Mouse (Mus musculus): Measurements from ENCODE around the gene Ift52. TPM values are rescaled to one million over a fixed set of nuclear protein-coding genes. Genes with fewer than 3 reads are reported as not detected.
"Not testable (repeated sequence)": the region's sequence is repeated elsewhere in the genome, so short reads cannot be mapped to it uniquely, and the experiment has no call there.

Ift52 gene
- polyA plus RNA-seq, 1 experiment from 2014 or later, result 16.4 TPM

DNA sequence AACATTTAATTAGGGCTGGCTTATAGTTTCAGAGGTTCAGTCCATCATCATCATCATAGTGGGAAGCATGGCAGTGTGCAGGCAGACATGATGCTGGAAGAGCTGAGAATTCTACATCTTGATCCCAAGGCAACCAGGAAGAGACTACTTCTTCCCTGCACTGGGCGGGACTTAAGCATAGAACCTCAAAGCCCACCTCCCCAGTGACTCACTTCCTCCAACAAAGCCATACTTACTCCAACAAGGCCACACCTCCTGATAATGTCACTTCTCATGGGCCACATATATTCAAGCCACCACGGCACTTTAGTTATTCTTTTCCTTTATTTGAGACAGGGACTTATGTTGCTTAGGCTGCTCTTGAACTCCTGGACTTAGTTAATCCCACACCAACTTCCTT is 32.0 kb downstream of the Ift52 start:
- no peaks in the 10 kb centered on the region for H3K27me3 ChIP-seq (ENCODE audit: control insufficient read depth, insufficient read depth, low read depth, low read length)
- no peak overlapping the region for H3K27ac ChIP-seq (ENCODE audit: low read length)
- no peak for ATAC-seq (ENCODE audit: low read depth)
- 73% methylated on average over 2 of the region's 2 CpGs for WGBS (ENCODE audit: insufficient replicate concordance)
- no peak overlapping the region for H3K9ac ChIP-seq (ENCODE audit: low read depth, low read length)
- H3K4me3 ChIP-seq (ENCODE audit: low read depth, low read length), result no peak overlapping the region
- H3K36me3 ChIP-seq (ENCODE audit: control insufficient read depth, insufficient read depth), result peaks cover 15% of the 10 kb centered on the region
- H3K9me3 ChIP-seq (replicated peaks; ENCODE audit: control insufficient read depth, low read length), result no peaks in the 10 kb centered on the region
- H3K4me1 ChIP-seq (ENCODE audit: control insufficient read depth, low read depth, low read length), result peaks cover 6% of the 10 kb centered on the region
- no peak overlapping the region for H3K4me2 ChIP-seq (ENCODE audit: low read depth, low read length)

DNA sequence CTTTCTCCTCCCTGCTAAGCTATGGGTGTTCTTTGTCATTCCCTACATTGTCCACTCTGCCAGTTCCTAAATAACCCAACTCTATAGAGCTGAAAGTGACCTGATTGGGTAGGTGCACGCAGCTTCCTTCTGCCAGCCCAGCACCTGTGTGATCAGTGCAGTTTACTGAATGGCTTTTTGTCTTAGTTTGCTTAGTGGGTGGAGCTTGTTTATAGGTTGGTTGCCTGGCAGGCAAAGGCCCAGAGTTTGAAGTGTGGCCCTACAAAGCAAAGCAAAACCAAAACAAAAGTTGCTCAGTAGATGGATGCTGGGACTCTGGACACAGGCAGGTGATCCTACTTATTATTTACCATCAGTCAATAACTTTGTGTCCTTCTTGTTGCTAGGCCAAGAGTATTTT is 34.5 kb downstream of the Ift52 start:
- H3K36me3 ChIP-seq (ENCODE audit: control insufficient read depth, insufficient read depth), result peaks cover 3% of the 10 kb centered on the region; the same call in 1 of the 2 replicates
- 73% methylated on average over 1 of the region's 1 CpGs for WGBS (ENCODE audit: insufficient replicate concordance)
- H3K4me2 ChIP-seq (ENCODE audit: low read depth, low read length), result no peak overlapping the region
- no peak overlapping the region for H3K27ac ChIP-seq (ENCODE audit: low read length)
- no peak overlapping the region for H3K4me3 ChIP-seq (ENCODE audit: low read depth, low read length)
- no peak overlapping the region for H3K9ac ChIP-seq (ENCODE audit: low read depth, low read length)
- H3K4me1 ChIP-seq (ENCODE audit: control insufficient read depth, low read depth, low read length), result peaks cover 24% of the 10 kb centered on the region
- no peaks in the 10 kb centered on the region for H3K27me3 ChIP-seq (ENCODE audit: control insufficient read depth, insufficient read depth, low read depth, low read length)
- H3K9me3 ChIP-seq (replicated peaks; ENCODE audit: control insufficient read depth, low read length), result no peaks in the 10 kb centered on the region
- ATAC-seq (ENCODE audit: low read depth), result no peak

DNA sequence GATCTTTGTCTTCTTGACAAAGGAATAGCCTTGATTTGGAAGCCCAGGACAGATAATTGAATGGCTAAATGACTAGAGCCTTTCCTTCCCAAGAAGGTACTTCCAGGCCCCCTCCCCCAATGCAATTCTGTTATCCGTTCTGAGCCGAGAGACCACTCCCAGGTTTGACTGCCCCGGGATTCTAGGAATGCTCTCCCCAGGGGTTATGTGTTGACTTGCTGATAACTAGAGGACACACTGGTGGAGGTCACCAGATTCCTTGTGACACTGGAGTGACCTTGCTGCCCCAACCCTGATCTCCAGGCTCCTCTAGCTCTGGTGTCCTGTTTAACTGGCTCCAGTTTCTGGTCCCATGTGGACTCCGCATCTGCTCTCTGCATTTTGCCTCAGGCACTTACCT is 34.9 kb downstream of the Ift52 start:
- Histone ChIP-seq H3K9ac (ENCODE audit: low read depth, low read length) (no peak overlapping the region), H3K27ac (ENCODE audit: low read length) (no peak overlapping the region), H3K4me3 (ENCODE audit: low read depth, low read length) (no peak overlapping the region), H3K36me3 (ENCODE audit: control insufficient read depth, insufficient read depth) (peaks cover 1% of the 10 kb centered on the region; the same call in 1 of the 2 replicates), H3K4me1 (ENCODE audit: control insufficient read depth, low read depth, low read length) (peaks cover 28% of the 10 kb centered on the region), H3K4me2 (ENCODE audit: low read depth, low read length) (no peak overlapping the region), H3K27me3 (ENCODE audit: control insufficient read depth, insufficient read depth, low read depth, low read length) (no peaks in the 10 kb centered on the region), H3K9me3 (replicated peaks; ENCODE audit: control insufficient read depth, low read length) (no peaks in the 10 kb centered on the region)
- ATAC-seq (ENCODE audit: low read depth), result no peak
- 64% methylated on average over 4 of the region's 4 CpGs for WGBS (ENCODE audit: insufficient replicate concordance)

DNA sequence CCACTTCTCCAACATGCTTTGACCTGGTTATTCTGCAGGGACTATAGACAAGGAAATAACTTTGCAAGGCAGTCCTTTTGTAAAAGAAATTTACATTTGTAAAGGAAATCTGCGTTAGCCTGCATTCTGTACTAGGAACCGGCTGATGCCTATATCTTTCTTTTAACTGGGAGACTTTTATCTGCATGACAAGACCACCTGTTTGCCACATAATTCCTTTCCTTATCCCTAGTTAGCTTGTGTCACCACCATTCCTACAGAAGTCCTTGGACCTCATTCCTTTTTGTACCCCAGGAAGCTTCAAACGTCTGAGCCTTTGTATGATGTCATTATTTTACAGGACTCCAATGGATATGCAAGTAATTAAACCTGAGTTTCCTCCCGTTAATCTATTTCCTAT is 35.7 kb downstream of the Ift52 start:
- Histone ChIP-seq H3K36me3 (ENCODE audit: control insufficient read depth, insufficient read depth) (no peaks in the 10 kb centered on the region; the same call in 1 of the 2 replicates), H3K9ac (ENCODE audit: low read depth, low read length) (no peak overlapping the region), H3K27ac (ENCODE audit: low read length) (no peak overlapping the region), H3K4me3 (ENCODE audit: low read depth, low read length) (no peak overlapping the region), H3K9me3 (replicated peaks; ENCODE audit: control insufficient read depth, low read length) (no peaks in the 10 kb centered on the region), H3K4me2 (ENCODE audit: low read depth, low read length) (no peak overlapping the region), H3K27me3 (ENCODE audit: control insufficient read depth, insufficient read depth, low read depth, low read length) (no peaks in the 10 kb centered on the region), H3K4me1 (ENCODE audit: control insufficient read depth, low read depth, low read length) (peaks cover 33% of the 10 kb centered on the region)
- ATAC-seq (ENCODE audit: low read depth), result no peak
- WGBS (ENCODE audit: insufficient replicate concordance), result 70% methylated on average over 4 of the region's 4 CpGs

DNA sequence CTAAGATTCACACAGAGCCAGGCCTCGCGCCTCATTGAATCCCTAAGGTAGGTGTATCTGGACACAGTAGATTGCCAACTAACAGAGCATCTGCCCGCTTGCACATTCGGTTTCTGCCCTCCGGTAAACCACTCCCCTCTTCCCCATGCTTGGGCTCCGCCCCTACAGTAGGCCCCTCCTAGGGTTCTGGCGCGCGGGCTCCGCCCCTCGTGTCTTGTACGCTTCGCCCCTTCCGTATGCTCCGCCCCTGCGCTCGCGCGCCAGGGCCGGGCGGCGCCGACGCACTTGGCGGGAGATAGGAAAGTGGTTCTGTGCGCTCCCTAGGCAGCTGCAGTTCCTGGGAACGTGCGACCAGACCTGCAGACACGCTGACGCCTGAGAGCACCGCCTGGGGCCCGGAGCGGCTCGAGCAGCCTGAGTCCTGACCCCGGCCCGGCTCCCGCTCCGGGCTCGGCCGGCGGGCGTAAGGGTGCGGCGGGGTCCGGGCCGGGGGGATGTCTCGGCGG is 37.2 kb downstream of the Ift52 start, which contains the start of gene Mybl2:
Gene Mybl2, plus strand, starts transcription at position 353 of the 506 bp plus-strand sequence.
- ATAC-seq (ENCODE audit: low read depth), result peak; percentile 98
- Histone ChIP-seq H3K4me3 (ENCODE audit: low read depth, low read length) (peak within 1 kb of the TSS; percentile 95), H3K9ac (ENCODE audit: low read depth, low read length) (peak within 1 kb of the TSS; percentile 89), H3K27me3 (ENCODE audit: control insufficient read depth, insufficient read depth, low read depth, low read length) (no peaks in the 10 kb centered on the region), H3K4me2 (ENCODE audit: low read depth, low read length) (peak within 1 kb of the TSS; percentile 98), H3K9me3 (replicated peaks; ENCODE audit: control insufficient read depth, low read length) (no peaks in the 10 kb centered on the region), H3K36me3 (ENCODE audit: control insufficient read depth, insufficient read depth) (no peaks in the 10 kb centered on the region), H3K27ac (ENCODE audit: low read length) (peak within 1 kb of the TSS; percentile 81), H3K4me1 (ENCODE audit: control insufficient read depth, low read depth, low read length) (peaks cover 42% of the 10 kb centered on the region)
- WGBS (ENCODE audit: insufficient replicate concordance), result under 1% methylated on average over 48 of the region's 48 CpGs

DNA sequence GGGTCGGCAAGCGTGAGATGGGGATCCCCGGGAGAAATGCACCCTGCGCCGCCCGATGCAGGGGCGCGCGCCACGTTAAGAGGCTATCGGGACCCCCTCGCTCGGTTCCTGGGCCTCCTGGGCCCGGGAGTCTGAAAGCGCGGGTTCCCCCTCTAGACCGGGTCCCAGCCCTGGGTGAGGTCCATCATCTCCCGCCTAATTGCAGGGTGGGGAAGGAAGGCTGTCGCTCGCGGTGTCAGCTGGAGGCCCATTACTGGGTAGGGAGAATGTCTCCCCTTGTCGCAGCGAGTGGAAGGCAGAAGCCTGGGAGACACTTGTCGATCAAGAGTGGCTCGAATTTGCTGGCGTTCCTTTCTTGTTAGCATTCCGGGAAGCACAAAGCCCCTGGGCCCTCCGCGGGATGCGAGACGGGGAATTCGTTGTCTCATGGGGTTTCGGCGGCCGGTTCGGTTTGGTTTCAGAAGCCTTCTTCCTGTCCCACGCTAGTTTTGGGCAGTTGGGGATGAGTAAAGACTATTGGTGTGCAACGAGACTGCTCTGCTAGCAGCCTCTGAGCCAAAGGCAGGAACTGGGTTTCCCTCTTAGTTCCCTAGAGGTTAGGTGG is 37.8 kb downstream of the Ift52 start:
- under 1% methylated on average over 37 of the region's 38 CpGs for WGBS (ENCODE audit: insufficient replicate concordance)
- Histone ChIP-seq H3K4me3 (ENCODE audit: low read depth, low read length) (peak overlapping the region; percentile 95), H3K36me3 (ENCODE audit: control insufficient read depth, insufficient read depth) (peaks cover 2% of the 10 kb centered on the region; the same call in 1 of the 2 replicates), H3K27me3 (ENCODE audit: control insufficient read depth, insufficient read depth, low read depth, low read length) (no peaks in the 10 kb centered on the region), H3K4me1 (ENCODE audit: control insufficient read depth, low read depth, low read length) (peaks cover 48% of the 10 kb centered on the region), H3K27ac (ENCODE audit: low read length) (peak overlapping the region; percentile 81), H3K4me2 (ENCODE audit: low read depth, low read length) (peak overlapping the region; percentile 98), H3K9ac (ENCODE audit: low read depth, low read length) (peak overlapping the region; percentile 89), H3K9me3 (replicated peaks; ENCODE audit: control insufficient read depth, low read length) (no peaks in the 10 kb centered on the region)
- ATAC-seq (ENCODE audit: low read depth), result peak; percentile 51

DNA sequence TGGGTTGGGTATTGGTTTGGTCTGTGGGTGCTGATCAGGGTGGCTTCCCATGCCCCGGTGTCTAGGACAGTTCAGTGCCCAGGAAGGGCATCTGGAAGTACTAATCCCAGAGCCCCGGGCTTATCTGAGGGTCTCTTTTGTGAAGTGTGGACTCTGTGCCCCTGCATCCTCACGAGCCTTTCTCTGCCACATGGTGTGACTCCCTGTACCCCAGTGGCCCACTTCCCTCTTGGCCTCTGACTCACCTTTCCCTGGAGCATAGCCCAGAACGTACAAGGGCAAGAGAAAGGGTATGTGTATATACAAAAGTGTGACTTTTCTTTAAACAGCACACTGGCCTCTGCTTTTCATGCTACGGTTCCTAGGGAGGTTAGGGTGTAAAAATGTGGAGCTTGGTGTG is 38.6 kb downstream of the Ift52 start:
- peaks cover 51% of the 10 kb centered on the region for H3K4me1 ChIP-seq (ENCODE audit: control insufficient read depth, low read depth, low read length)
- H3K4me3 ChIP-seq (ENCODE audit: low read depth, low read length), result peak overlapping the region; percentile 95
- H3K27ac ChIP-seq (ENCODE audit: low read length), result peak overlapping the region; percentile 81; the same call in 1 of the 2 replicates
- 23% methylated on average over 5 of the region's 5 CpGs for WGBS (ENCODE audit: insufficient replicate concordance)
- H3K9me3 ChIP-seq (replicated peaks; ENCODE audit: control insufficient read depth, low read length), result no peaks in the 10 kb centered on the region
- H3K4me2 ChIP-seq (ENCODE audit: low read depth, low read length), result peak overlapping the region; percentile 98
- peaks cover 2% of the 10 kb centered on the region; the same call in 1 of the 2 replicates for H3K36me3 ChIP-seq (ENCODE audit: control insufficient read depth, insufficient read depth)
- no peaks in the 10 kb centered on the region for H3K27me3 ChIP-seq (ENCODE audit: control insufficient read depth, insufficient read depth, low read depth, low read length)
- no peak for ATAC-seq (ENCODE audit: low read depth)
- peak overlapping the region; percentile 89 for H3K9ac ChIP-seq (ENCODE audit: low read depth, low read length)

DNA sequence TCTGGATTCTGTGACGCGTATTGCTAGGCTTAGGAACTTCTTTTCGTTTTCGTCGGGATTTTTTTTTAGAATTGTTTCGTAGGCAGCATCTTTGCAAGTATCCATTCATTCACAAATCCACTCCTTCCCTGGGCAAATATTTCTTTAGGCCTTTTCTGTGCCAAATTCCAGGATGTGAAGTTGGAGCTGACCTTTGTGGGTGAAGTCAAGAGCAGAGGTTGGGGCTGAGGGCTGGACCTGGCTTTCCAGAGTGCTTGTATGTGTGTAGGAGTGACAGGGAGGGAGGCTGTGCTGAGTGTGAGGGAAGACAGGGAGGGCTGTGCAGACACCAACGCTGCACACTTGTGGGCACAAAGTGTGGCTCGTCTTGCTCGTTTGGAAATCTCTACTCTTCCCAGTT is 39.4 kb downstream of the Ift52 start:
- peaks cover 54% of the 10 kb centered on the region for H3K4me1 ChIP-seq (ENCODE audit: control insufficient read depth, low read depth, low read length)
- H3K27me3 ChIP-seq (ENCODE audit: control insufficient read depth, insufficient read depth, low read depth, low read length), result no peaks in the 10 kb centered on the region
- H3K9ac ChIP-seq (ENCODE audit: low read depth, low read length), result no peak overlapping the region
- H3K36me3 ChIP-seq (ENCODE audit: control insufficient read depth, insufficient read depth), result peaks cover 2% of the 10 kb centered on the region; the same call in 1 of the 2 replicates
- H3K4me3 ChIP-seq (ENCODE audit: low read depth, low read length), result peak overlapping the region; percentile 95
- ATAC-seq (ENCODE audit: low read depth), result no peak
- 77% methylated on average over 9 of the region's 9 CpGs for WGBS (ENCODE audit: insufficient replicate concordance)
- H3K4me2 ChIP-seq (ENCODE audit: low read depth, low read length), result peak overlapping the region; percentile 98
- H3K27ac ChIP-seq (ENCODE audit: low read length), result peak overlapping the region; percentile 45; the same call in 1 of the 2 replicates
- no peaks in the 10 kb centered on the region for H3K9me3 ChIP-seq (replicated peaks; ENCODE audit: control insufficient read depth, low read length)

DNA sequence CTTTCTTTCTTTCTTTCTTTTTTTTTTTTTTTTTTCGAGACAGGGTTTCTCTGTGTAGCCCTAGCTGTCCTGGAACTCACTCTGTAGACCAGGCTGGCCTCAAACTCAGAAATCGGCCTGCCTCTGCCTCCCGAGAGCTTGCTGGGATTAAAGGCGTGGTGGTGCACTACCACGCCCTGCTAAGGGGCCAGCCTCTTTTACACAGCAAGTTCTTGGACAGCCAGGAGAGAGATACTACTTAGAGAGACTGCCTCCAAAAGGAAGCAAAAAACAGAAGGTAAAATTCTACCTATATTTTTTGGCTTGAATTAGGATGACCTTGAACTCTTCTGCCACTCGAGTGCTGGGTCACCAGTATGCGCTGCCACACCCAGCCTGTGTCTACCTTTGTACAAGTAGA is 41.8 kb downstream of the Ift52 start:
- Histone ChIP-seq H3K4me1 (ENCODE audit: control insufficient read depth, low read depth, low read length) (peaks cover 50% of the 10 kb centered on the region), H3K36me3 (ENCODE audit: control insufficient read depth, insufficient read depth) (peaks cover 21% of the 10 kb centered on the region)
- not testable (repeated sequence) for H3K9ac ChIP-seq (ENCODE audit: low read depth, low read length); H3K9me3 ChIP-seq (replicated peaks; ENCODE audit: control insufficient read depth, low read length); H3K4me2 ChIP-seq (ENCODE audit: low read depth, low read length); ATAC-seq (ENCODE audit: low read depth); H3K27me3 ChIP-seq (ENCODE audit: control insufficient read depth, insufficient read depth, low read depth, low read length); H3K4me3 ChIP-seq (ENCODE audit: low read depth, low read length); H3K27ac ChIP-seq (ENCODE audit: low read length)
- WGBS (ENCODE audit: insufficient replicate concordance), result 73% methylated on average over 7 of the region's 7 CpGs

All from liver, embryonic 16.5 days (tissue).